Mouse (Mus musculus) cerebellum, postnatal 4 days (tissue): ENCODE data around the gene Gm20736.
"Not testable (repeated sequence)": the region's sequence is repeated elsewhere in the genome, so short reads cannot be mapped to it uniquely, and the experiment has no call there.

ENCODE experiments used
- DNase-seq, 2 experiments: peaks; one replicate each; pipeline ENCODE4 v3.0.0; 2022; ENCODE audit warnings: low spot score in 2 of 2, mixed read lengths in 1 of 2

Gene Gm20736

GRCm38 (mm10) chrY:65377390-65377789, at the start of gene Gm20736:
TSS of gene Gm20736 (plus strand) at chrY:65377690.
- DNase-seq, result not testable (repeated sequence)
